Mouse (Mus musculus) kidney, adult 8-10 months (tissue): Measurements from ENCODE around the gene Ccer1.
"Not testable (repeated sequence)": the region's sequence is repeated elsewhere in the genome, so short reads cannot be mapped to it uniquely, and the experiment has no call there.

Experiments
- DNase-seq, 2 experiments: peaks; one replicate each; pipeline ENCODE4 v3.0.0; 2022

The Ccer1 gene

DNA sequence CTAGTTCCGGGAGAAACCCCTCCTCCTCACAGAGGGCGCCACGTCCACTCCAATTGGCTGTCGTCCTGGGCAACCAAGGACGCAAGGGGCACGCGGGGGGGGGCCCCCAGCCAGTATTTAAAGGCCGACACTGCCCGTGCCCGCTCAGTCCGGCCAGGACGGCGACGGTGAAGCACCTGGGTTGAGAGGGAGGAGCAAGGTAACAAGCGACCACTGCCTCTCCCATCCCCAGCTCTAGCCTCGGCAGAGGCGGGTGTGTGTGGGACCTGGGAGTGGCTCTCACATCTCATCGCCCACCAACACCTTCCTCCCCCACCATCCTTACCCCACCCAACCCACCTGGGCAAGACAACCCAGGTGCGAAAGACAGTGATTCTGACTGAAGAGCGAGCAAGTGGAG, at the start of gene Ccer1:
Ccer1 (plus strand) TSS at position 147 of the 400 bp plus-strand sequence.
- no peak for DNase-seq

DNA sequence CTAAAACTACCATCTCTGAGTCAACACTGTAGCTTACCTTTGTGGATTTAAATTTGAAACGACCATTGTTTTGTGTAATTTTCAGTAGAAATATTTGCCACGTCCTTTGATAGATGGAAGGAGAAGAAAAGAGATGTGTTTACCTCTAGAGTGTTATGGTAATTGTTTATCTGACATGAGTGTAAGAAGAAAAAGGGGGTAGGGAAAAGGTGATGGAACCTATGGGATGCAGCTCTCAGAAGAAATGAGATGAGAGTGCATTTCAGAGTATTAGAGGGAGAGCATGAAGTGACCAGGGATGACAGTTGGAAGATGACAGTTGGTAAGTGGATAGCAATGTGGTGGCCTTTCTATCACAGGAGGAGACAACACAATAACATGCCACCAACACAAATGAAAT, 49.1 kb upstream of the Ccer1 start, which contains the start of gene Epyc:
Epyc (plus strand) TSS at position 301 of the 400 bp plus-strand sequence.
- no peak for DNase-seq

DNA sequence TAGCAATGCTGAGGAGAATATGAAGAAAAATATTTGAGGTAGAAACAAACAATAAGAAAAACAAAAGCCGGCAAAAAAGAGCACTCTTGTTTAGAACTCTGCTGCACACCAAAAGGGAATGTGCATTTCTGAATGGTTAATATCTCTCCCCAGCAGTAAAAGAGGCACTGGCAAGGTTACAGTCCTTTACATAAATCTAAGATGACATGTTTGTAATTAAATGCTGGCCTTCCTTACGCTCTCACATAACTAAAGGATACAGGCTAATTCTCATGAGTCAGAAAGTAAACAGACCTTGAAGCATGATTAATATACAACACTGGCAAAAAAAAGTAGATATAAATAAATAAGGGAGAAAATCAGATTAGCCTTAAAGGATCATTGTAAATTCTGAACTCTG, 42.5 kb upstream of the Ccer1 start:
- no peak for DNase-seq

DNA sequence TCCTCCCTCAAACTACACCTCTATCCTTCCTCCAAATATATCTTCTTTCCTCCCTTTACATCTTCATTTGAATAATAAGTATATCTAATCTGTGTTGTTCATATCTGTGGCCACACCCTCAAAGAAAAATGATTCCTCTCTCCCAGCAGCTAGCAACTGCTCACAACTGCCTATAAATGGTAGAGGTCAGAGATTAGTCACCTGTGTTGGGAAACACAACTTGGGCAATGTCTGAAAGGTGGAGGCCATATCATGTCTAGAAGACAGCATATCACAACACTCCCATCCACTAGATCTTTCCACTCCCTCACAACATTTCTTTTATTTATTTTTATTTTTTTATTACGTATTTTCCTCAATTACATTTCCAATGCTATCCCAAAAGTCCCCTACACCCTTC, 33.4 kb upstream of the Ccer1 start:
- no peak for DNase-seq

DNA sequence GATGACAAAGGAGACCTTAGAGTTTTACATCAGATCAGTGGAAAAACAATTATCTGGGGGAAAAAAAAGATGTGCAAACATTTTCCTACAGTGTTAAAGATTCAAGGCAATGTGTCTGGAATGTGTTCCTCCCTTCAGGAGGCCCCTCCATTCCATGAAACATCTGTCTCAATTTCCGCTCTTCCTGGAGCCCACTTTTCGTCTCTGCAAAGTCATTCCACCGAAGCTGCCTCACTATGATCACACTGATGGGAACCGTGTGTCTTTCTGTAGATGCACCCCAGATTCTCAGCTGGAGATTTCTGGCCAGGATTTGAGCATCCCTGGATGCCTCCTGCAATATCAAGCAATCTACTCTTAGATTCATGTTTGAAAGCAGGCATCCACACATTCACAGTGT, 24.2 kb upstream of the Ccer1 start:
- no peak for DNase-seq

DNA sequence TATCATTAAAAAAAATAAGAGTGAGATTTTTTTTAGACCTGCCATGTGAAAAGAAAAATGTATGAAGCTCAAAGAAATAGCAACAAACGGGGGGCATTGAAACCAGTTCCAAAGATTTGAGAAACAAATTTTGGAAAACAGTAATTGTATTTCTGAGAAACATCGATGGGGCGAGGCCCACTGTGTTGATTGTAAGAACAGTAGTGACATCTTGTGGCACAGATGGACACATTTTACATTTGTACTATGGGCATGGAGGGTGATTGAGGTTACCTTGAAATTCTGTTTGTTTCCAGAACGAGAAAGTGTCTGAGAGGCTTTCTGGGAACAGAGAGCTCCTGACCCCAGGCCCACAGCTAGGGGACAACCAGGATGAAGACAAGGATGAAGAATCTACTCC, 22.7 kb upstream of the Ccer1 start:
- no peak for DNase-seq

DNA sequence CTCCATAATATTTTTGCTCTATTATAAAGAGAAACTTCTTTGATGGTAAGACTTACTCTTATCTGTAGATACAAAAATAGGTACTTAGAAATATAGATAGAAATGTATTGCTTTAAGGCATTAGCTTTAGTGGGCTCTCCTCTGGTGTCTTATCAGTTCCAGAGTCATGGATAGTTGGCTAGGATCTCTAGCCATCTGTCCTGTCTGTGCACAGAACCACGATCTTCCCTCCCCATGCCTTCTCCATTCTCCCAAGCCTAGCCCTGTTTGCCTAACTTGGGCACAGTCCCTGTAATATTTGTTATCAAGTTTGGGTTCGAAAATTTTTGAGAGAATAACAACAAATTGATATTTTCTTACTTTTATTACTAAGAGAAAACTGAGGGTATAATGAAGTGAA, 19.6 kb upstream of the Ccer1 start:
- DNase-seq, result no peak

DNA sequence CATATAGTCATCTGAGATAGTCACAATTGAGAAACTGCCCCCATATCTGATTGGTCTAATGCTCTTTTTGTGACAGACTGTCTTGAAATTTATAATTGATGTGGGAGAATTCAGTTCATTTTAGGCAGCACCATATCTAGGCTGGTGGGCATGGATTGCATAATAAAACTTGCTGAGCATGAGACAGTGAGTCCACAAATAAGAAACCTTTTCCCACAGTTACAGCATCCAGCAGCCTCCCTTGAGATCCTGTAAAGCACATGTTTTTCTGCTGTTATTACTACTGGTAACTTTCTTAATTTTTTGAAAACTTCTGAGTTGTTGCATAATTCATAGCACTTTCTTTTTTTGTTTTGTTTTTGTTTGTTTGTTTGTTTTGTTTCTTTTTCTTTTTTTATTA, 9.9 kb upstream of the Ccer1 start:
- no peak for DNase-seq

DNA sequence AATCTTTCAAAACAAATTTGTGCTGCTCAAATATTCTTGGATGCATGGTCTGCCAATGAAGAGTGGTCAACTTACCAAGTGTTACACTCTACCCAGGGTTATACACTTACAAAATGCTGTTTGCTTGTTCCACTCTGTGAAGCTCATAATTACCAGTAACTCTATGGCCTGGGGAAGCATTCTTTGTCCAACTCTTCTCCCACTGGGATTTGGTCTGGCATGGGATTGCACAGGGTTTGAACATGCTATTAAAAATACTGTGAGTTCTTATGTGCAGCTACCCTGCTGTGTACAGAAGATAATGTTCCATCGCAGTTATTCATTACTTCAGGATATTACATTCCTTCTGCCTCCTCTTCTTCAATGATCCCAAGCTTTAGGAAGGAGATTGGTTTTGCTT, 5.7 kb upstream of the Ccer1 start:
- no peak for DNase-seq

DNA sequence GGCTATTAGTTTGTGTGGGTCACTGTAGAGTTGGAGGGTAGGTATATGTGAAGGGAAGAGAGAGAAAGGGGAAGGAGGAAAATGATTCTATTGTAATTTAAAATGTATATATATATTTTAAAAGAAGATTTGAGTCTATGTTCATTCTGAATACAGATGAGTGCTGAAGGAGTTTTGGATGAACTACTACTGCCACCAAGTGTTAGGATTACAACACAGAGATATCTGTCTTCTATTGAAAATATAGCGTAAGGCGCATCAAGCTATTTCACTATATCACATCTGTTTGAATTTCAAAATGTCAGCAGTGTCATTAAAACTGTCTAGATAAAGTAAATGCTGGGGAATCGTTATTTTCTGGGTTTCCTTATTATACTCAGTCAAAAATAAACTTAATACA, 3.4 kb upstream of the Ccer1 start:
- DNase-seq, result no peak

DNA sequence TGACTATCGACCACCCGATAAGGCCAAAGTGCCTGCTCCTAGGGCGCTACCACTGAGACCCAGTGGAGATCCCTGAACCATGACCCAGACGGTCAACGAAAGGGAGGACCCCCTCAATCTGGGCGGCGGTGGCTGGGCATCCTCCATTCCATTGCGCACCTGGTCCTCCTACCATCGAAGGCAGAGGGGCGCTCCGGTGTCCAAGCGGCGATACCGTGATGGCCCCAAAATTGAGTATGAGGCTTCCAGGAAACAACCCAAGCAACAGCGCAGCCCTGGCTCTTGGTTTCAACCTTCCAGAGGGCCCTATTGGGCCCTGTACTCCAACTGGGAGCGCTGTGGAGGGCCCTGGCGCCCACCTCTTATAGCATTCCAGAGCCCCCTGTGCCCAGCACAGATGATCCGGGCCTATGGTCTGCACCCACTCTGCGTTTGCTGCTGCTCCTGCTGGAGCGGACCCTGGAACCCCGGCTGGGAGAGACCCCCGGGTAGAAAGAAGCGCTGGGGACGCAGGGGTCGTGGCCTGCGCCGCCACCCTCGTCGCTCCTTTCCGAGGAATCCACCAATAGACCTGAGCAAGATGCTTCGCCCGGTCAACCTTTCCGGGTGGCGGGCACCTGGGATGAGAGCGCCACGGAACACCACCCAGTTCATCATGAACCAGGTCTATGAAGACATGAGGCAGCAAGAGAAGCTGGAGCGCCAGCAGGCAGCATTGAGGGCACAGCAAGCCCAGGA, 708 bp downstream of the Ccer1 start:
- DNase-seq, result no peak

DNA sequence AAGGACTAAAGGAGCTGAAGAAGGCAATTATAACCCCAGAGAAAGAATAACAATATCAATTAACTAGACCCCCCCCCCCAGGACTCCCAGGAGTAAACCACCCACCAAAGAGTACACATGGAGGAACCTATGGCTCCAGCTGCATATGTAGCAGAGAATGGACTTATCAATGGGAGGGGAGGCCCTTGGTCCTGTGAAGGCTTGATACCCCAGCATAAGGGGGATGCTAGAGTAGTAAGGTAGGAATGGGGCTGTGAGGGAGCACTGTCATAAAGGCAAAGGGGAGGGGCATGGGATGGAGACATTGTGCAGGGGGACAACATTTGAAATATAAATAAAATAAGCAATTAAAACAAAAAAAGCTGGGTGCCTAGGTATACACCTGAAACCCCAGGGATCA, 9.5 kb downstream of the Ccer1 start:
- no peak for DNase-seq

DNA sequence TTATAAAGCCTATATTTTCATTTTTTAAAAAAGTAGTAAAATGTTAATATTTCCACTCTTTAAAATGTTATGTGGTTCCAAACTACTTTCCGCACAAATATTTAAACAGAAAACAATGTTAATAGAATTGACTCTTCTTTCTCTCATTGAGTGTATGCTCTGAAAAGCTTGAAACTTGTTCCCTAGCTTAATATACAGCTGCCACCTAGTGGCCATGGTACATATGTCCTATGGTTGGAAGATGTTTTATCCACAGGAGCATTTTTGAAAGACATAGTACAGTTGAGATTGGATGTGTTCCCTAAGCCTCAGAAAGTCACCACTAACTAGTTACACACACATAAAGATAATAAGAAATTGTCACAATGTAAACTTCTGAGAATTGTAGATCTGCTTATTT, 11.7 kb downstream of the Ccer1 start:
- peak; percentile 7 to 42 for DNase-seq

DNA sequence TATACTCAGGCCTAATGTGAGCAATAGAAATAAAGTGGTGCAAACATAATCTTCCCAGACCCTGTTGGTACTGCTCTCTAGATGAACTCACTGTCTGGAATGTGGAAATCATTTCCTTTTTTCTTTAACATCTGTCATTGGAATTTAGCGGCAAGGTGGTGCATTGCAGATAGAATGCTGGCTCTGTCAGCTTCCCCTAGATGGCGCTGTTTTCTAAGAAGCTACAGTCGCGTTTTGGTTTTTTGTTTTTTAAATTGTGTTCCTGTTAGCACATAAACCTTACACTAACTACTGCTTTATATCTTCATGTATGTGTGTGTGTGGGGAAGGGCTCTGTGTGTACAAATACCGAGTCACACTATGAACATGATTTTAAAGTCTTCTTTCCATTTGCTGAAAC, 19.8 kb downstream of the Ccer1 start:
- peak in 1 of 2 experiments; percentile 2 for DNase-seq

DNA sequence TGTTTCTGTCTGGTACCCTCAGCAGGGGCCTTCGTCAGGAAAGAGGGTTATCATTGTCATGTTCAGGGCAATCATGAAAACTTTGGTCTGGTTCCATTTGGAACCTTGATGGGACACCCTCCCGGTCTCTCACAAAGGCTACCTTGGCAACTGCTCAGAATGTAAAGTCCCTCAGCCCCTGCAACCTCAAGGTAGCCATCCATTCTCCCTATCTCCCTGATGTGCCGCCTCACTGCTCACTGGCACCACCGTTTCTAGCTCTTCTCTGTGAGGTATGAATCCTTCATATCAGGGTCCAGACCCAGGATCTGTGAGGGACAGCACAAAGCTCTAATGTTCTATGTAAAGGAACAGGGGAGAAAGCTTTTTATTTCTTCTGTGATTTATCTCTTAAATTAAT, 21.7 kb downstream of the Ccer1 start:
- no peak for DNase-seq

DNA sequence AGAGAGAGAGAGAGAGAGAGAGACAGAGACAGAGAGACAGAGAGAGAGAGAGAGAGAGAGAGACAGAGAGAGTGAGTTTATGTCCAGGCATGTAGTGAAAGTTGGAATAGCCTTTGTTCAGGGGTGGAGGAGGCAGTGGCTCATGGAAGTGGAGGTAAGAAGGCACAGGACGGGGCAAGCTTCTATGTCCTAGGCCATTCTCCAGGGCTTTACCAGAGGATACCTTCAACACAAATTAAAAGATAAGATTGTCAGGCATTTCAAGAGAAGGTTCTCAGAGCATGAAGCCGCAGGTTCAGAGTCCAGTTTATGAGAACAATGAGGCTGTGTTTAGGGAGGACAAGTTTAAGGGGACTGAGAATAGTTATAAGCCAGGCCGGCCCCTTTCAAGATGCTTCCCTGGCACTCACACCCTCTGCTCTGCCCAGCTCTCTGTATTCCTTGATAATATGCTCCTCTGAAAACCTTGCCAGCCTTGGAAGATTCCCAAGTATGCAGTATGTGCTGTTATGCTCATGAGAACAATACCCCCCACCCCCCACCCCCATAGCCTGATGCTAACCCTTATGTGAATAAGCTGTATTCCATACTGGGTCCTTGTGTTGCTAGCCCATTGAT, 22.5 kb downstream of the Ccer1 start:
- DNase-seq, result no peak

DNA sequence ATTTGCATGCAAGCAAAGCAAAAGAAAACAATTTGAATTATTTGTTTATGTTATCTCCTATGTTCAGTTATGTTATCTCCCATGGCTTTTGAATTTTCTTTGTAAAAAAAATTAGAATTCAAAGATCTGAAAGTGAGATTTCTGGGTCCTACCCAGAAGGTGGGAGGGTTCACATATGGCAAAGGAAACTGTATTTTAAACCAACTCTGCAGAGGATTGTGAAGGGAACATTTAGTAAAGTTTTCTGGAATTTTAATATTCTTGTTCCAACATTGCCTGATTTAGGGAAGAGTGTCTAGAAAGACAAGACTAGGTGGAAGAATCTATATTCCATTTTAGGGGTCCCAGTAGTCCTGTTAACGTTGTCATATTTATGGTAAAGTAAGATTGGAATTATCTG, 24.4 kb downstream of the Ccer1 start:
- no peak for DNase-seq

DNA sequence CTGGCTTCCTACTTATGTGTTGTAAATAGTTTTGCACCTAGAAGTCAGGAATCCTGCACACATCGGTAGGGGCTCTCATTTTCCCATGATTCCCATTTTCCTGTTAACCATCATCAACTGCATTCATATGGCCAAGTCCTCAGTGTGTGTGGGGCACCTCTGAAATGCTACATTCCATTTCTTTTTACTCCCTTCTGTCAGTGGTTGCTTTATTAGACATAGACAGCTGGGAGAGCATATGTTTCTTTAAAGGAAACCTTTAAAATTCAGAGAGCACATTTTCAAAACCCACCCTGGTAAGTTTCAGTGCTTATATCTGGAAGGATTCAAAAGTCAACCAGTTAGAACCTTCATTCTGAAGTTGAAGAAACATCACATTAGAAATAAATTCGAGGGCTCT, 25.2 kb downstream of the Ccer1 start:
- DNase-seq, result no peak

DNA sequence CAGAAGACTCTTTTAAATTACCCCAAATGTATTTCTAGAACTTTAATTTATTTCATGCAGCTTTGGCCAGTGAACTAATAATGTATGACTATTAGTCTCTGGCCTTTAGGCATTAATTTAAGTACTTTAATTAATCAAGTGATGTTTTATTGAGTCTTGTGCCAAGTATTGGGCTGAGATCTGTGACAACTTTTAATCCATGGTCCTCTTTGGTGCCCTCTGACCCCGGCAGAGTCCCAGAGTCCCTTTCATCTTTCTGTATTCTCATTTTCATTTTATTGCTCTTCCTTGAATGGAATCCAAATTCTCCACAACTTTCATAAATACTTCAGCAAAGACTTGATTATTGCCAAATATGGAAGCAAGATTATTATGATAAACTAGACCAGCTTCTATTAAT, 27.8 kb downstream of the Ccer1 start:
- no peak for DNase-seq

DNA sequence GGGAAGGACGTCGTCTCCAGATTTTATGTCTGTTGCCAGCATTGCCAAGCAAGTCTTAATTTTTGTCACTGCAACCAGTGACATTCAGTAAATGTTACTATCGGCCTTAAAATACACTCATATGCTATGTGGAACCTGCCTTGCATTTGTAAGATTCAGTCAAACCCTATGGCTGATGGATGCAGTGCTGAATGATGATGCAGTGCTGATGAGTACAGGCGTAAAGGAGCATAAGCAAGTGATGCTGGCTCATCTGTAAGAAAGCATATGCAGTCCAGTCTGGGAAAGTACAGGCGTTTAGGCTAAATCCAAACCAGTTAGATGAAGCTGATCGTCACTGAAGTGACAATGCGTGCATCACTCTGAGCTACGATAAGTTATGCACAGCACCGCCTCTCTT, 29.9 kb downstream of the Ccer1 start:
- no peak for DNase-seq

DNA sequence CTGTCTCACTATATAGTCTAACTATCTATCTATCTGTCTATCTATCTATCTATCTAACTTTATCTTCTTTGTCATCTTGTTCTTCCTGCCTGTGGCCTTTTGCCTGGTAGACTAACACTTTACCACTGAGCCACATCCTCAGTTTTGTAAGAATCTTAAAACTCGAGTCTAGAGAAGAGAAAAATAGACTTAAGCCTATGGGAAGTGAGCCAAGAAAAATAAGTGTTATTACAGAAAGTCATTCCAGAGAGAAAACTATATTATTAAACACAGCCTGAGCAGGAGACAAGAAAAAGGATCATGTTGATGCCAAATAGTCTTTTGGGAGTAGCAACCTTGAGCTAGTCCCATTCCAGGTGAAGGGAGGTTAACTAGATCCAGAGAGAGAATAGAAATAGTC, 33.1 kb downstream of the Ccer1 start:
- no peak for DNase-seq

DNA sequence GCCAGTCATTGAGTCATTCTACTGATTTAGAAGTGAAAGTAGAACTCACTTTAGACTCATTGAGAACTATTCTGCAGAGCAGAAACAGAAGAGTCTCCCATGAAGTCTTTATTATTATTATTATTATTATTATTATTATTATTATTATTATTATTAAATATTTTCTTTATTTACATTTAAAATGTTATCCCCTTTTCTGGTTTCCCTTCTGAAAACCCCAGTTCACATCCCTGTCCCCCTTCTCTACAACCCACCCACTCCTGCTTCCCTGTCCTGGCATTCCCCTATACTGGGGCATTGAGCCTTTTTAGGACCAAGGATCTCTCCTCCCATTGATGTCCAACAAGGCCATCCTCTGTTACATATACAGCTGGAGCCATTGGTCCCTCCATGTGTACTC, 33.8 kb downstream of the Ccer1 start, which contains the start of gene C030005K15Rik:
C030005K15Rik (minus strand) TSS at position 101 of the 400 bp plus-strand sequence.
- not testable (repeated sequence) for DNase-seq
